Mouse (Mus musculus) brain, embryonic 14.5 days (tissue): Measurements from ENCODE around the gene Gjc1.

Experiments used
- CTCF ChIP-seq: fragments of 200-500 bp; IDR thresholded peaks from 2 replicates; pipeline ENCODE4 v1.5.1; 2012; ENCODE audit warnings: inconsistent platforms, mild to moderate bottlenecking, moderate library complexity, borderline replicate concordance; ENCODE audit not compliant: insufficient read depth, insufficient read length; ENCODE audit errors: extremely low read depth
- POLR2A ChIP-seq: fragments of 200-500 bp; IDR thresholded peaks from 2 replicates; pipeline ENCODE4 v1.6.1; 2012; ENCODE audit warnings: mild to moderate bottlenecking, inconsistent platforms, borderline replicate concordance; ENCODE audit not compliant: poor library complexity, insufficient read depth, insufficient read length, severe bottlenecking; ENCODE audit errors: extremely low read depth

- TF ChIP-seq CTCF, result no peak
- no peak for TF ChIP-seq POLR2A
These were observed 19.2 kb upstream of the Gjc1 start for GRCm38 (mm10) chr11:102838616-102839150.
